Mouse (Mus musculus): ENCODE data around the gene Arhgef5.

DNA sequence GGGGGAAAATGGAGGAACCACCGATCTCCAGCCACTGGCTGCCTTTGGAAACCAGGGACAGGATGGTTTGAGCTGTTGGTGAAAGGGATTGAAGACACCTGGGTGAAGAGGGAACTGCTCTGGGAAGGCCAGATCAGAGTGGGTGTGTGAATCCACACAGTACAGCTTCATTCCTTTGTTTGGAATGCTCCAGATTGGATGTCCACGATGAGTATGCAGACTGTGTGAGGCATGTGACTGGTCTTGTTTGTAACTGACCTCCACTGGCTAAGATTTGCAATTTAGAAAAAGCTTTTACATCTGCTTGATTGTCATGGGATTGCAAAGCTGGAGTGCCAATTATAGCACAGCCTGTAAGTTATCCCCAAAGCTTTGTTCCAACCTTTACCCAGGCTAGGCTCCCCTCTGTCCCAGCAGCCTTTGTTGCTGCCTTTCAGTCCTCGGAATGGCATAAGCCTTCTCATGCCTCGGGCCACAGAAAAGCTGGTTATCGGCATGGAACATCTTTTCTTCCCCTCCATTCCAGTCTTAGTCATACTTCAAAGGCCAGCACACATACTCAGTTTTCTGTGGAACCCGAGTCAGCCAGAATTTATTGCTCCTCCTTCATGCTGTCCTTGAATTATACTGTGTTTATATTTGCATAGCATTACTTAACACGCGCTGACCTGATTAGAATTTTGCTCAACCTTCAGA is 47.7 kb downstream of the Arhgef5 start:
- TF ChIP-seq CTCF (IDR thresholded peaks at IDR 0.05; ENCODE audit: low read depth) = no peak
- no peak for TF ChIP-seq EP300 (IDR thresholded peaks at IDR 0.05; ENCODE audit: low read depth)

All from liver, embryonic 14.5 days (tissue).